Mouse (Mus musculus) ovary, postnatal 14 days (tissue): ENCODE measurements around the gene Ube2g2.
"Not testable (repeated sequence)": the region's sequence is repeated elsewhere in the genome, so short reads cannot be mapped to it uniquely, and the experiment has no call there.

Source experiments
- DNase-seq: peaks from one replicate; pipeline ENCODE4 v3.0.0; 2022; ENCODE audit warnings: low spot score

The Ube2g2 gene

GRCm38 (mm10) chr10:77645571-77645970 lies 23.5 kb downstream of the Ube2g2 start:
- no peak for DNase-seq

DNA sequence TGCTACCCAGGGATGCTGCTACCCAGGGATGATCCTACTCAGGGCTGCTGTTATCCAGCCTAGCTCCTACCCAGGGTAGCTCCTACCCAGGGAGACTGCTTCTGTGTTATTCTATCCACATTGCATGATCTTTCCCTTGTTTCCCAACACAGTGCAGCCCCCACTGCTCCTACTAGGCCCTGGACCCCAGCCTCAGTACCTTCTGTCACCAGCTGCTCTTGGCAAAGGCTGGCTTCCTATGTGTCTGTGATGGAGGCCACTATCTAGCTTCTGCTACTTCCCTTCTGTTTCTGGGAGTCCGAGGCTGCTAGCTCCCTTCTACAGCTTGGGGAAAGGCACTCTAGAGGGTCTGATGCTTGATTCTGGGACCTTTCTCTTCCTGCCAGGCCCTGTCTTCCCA lies 25.4 kb downstream of the Ube2g2 start:
- DNase-seq, result no peak

- DNase-seq, result no peak
Measured at GRCm38 (mm10) chr10:77647901-77648300, 25.8 kb downstream of the Ube2g2 start.

GRCm38 (mm10) chr10:77652046-77652445 lies 30.0 kb downstream of the Ube2g2 start:
- no peak for DNase-seq

DNA sequence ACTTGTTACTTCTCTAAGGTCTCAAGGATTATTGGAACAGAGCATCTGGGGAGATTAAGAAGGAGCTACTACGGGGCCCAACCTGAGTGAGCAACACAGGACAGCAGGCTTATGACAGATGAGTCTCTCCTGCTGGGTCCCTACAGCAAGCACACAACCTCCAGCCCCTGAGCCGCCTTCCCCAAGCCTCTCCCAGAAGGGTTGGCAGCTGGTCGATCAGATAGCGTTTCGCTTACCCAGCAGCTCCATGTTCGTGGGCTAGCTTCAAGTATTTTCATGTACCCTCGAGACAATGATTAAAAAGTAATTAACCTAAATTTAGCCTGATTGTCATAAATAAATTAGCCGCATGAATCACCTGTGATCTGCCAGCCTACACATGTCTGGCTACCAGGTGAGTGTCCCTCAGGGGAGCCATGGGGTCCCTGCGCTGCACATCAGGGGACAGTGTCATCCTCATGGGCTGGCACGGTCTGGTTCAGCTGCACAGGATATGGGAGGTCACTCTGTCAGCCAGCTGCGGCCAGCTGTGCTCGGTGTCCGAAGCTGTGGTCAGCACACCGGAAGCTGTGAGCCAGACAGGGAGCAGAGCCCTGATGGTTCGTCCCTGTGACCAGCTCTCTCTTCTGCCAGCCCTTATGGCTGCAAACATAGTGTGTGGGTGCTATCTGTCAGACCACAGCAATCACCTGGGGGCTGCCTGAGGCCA lies 36.4 kb downstream of the Ube2g2 start:
- DNase-seq, result no peak

DNA sequence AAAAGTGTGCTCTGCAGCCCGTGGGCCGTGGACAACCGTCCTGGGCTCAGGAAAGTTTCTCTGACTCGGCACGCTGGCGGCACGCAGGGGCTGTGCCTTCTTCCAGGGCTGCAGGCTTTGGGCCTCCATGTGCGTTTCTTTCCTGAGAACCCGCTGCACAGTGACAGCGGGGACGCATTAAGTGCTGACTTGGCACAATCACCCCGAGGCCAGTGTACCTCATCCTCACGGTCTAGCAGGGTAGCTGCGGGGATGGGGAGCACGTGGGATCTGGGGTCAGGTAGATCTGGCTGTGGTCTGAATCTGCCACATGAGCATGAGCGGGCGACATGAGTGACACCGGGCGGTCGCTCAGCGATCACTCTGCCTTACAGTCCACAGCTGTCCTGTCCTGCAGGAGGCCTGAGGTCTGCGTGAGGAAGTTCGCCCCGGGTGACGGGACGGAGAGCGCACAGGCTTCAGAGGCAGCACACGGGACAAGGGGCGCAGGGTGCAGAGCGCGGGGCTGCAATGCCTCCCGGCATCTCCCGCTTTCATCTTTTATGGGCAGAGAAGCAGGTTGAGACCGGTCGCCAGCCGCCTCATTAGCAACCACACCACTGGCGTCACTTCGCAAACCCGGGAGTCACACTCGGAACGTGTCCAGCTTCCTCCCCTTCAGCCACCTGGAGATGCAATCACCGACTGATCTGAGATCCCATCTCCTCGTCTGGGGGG lies 42.0 kb downstream of the Ube2g2 start:
- no peak for DNase-seq

DNA sequence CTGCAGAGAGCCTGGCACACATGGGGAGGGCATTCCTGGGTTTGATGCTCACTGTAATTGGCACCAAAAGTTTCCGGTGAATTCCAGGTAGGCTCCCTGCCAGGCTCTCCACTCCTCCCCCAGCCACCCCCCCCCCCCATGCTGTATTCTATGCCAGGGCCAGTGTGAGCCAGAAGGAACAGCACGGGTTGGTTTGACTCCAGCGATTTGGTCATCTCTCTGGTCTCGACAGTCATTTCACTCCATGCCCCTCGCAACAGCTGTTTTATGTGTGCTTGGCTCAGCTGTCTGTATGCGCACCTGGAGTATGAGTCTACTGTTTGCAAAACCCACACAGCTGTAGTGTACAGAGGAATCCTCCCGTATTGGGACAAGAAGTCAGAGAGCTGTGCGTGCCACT lies 44.3 kb downstream of the Ube2g2 start:
- no peak for DNase-seq

GRCm38 (mm10) chr10:77667402-77667801 lies 45.3 kb downstream of the Ube2g2 start:
- DNase-seq, result no peak

DNA sequence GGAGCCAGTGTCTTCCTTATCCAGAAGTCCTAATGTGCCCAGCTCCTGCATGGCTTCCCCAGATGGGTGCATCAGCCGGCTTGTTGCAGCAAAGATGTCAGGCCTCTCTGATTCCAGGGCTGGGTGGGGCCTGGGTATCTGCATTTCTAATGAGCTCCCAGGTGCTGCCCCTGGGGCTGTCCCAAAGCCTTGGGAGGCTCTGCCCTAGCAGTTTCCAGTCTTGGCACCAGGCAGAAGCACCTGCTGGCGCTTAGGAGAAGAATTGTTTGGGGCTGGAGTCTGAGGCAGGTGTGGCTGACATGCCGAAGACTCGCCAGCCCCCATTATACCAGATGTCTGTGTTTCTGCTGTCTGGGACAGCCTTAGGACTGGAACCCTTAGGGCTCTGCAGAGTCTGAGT lies 48.6 kb downstream of the Ube2g2 start:
- no peak for DNase-seq

- DNase-seq, result no peak
Measured at GRCm38 (mm10) chr10:77671519-77671918, 49.4 kb downstream of the Ube2g2 start.

DNA sequence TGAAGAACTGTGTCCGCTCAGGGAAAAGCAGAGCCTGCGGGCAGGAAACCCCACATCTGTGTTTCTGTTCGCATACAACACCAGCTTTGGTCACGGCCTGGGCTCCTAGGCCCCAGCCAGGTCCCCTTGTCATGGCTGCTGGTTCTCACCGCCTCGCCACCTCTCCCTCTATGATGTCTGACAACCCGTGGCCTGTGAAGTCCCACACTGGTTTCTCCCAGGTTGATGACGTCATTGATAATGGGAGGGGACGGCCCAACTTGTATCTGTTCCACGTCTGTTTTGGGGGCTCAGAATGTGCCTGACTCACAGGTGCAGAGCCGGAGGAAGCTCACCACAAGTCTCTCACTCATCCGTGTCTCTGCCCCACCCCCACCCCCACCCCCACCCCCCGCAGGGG lies 51.7 kb downstream of the Ube2g2 start:
- no peak for DNase-seq

DNA sequence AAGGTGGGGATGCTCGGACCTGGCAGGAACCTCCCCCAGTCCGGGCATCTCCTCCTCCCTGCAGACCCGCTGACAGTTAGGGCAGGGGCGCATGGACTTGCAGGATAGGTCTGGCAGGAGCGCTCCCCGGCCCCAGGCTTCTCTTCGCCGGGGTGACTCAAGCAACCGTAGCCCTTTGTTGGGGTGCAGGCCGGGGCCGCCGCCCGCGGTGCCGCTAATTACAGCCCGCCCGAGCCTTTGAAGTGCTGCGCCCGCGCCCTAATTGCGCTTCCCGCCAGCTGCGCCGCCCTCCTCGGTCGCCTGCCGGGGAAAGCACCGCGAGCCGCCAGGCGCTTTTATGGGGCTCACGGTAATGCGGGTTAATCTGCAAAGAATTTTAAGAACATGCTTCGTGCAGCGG lies 55.5 kb downstream of the Ube2g2 start:
- no peak for DNase-seq

DNA sequence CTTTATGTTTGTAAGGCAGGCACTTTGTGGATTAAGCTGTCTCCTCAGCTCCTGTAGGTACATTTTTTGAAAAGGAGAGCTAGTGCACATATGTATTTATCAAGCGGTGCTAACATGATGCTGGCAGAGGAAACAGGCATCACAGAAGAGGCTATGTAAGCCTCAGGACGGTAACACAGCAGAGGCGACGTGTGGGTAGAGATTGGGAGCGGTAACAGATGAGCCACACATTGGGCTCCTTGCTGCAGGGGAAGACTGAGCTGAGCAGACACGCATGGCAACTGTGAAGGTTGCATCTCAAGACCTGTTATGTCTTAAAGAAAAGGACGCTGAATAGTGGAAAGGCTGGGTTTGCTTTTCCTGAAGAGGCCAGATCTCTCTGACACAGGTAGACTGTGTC lies 60.9 kb downstream of the Ube2g2 start:
- no peak for DNase-seq

GRCm38 (mm10) chr10:77684181-77684580 lies 62.1 kb downstream of the Ube2g2 start:
- no peak for DNase-seq

DNA sequence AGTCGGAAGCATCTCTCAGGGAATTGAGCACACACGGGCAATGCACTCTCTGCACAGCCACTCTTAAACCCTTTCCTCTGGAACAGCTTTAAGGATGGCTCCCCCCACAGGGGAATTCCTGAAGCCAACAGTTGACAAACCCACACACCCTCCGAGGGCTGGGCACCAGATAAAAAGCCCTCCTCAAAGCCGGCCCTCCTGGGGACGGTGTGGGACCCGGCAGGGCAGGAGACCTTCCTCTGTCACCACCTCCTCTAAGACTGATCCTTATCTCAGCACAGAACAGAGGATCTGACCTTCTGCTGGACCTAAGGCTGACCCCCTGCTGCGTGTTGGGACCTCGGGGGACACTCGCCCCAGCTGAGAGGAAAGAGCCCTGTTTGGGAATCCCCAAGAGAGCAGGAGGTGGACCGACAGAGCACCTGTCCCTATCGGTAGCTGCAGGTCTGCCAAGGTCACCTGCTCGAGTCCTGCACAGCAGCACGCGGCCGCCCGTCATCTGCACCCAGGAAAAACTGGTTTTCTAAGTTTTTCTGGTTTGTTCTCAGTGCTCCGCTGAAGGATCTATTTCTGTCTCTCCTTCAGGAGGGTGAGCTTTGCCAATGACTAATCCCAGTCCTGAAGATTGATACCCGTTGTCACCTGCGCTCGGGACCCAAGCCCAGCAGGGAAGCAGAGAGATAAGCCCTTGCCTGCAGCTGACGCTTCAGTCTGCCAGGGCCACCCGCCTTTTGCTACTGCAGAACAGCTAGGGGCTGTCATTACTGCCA lies 64.0 kb downstream of the Ube2g2 start, which contains the start of gene Tspear:
Gene Tspear (plus strand): TSS at position 675 of the 770 bp plus-strand sequence.
- DNase-seq, result no peak

GRCm38 (mm10) chr10:77687021-77687420 lies 64.9 kb downstream of the Ube2g2 start:
- DNase-seq, result no peak

- not testable (repeated sequence) for DNase-seq
Measured at GRCm38 (mm10) chr10:77690356-77690807, 68.3 kb downstream of the Ube2g2 start, which contains the start of gene Gm19402. TSS of gene Gm19402 (minus strand) at chr10:77690757.
